Mouse (Mus musculus) liver, embryonic 15.5 days (tissue): ENCODE measurements around the gene Adgre5. TPM values are rescaled to one million over a fixed set of nuclear protein-coding genes. Genes with fewer than 3 reads are reported as not detected.
A peak's percentile ranks its signal among the peaks of the same experiment; 100 is the strongest.

Source experiments
- ATAC-seq: fragments of 200-750 bp; cut with Nextera tagmentation; 2 replicates; pipeline ENCODE4 v1.8.0; 2017; ENCODE audit warnings: moderate number of reproducible peaks, mild to moderate bottlenecking, moderate library complexity; ENCODE audit not compliant: insufficient read depth
- H3K27ac ChIP-seq: fragments of 300-500 bp; sonication (generic); replicated peaks from 2 replicates; pipeline ENCODE4 v1.5.1; 2015; ENCODE audit warnings: mild to moderate bottlenecking, inconsistent platforms
- H3K27me3 ChIP-seq: fragments of 300-500 bp; sonication (generic); 2 replicates; pipeline ENCODE4 v1.6.1; 2015; ENCODE audit warnings: mild to moderate bottlenecking, inconsistent platforms
- H3K36me3 ChIP-seq: fragments of 300-500 bp; sonication (generic); replicated peaks from 2 replicates; pipeline ENCODE4 v1.6.1; 2015; ENCODE audit warnings: moderate library complexity, mild to moderate bottlenecking, inconsistent platforms
- H3K4me1 ChIP-seq: fragments of 300-500 bp; sonication (generic); replicated peaks from 2 replicates; pipeline ENCODE4 v1.6.1; 2015; ENCODE audit warnings: inconsistent platforms
- H3K4me2 ChIP-seq: fragments of 300-500 bp; sonication (generic); 2 replicates; pipeline ENCODE4 v1.6.1; 2015; ENCODE audit warnings: moderate library complexity, mild to moderate bottlenecking, inconsistent platforms
- H3K4me3 ChIP-seq: fragments of 300-500 bp; sonication (generic); replicated peaks from 2 replicates; pipeline ENCODE4 v1.5.1; 2015; ENCODE audit warnings: mild to moderate bottlenecking, inconsistent platforms
- H3K9ac ChIP-seq: fragments of 300-500 bp; sonication (generic); 2 replicates; pipeline ENCODE4 v1.6.1; 2015; ENCODE audit warnings: moderate library complexity, mild to moderate bottlenecking, inconsistent platforms
- H3K9me3 ChIP-seq: fragments of 300-500 bp; sonication (generic); replicated peaks from 2 replicates; pipeline ENCODE4 v1.6.1; 2016; ENCODE audit warnings: inconsistent platforms
- WGBS: fragments of 180-500 bp; shearing (Covaris S2); methylation state at CpG from one replicate; pipeline ENCODE4 v1.1.7; 2015; ENCODE audit warnings: mixed read lengths; ENCODE audit not compliant: insufficient replicate concordance; 5-methylcytosine and 5-hydroxymethylcytosine counted together
- polyA plus RNA-seq: library from polyadenylated mRNA; unstranded; fragments of >200 nt; fragmentation: Nextera tagmentation; extraction: Ambion mirVana; gene quantifications from 2 replicates; pipeline ENCODE4 v1.2.1, GENCODE M21; 2015

Adgre5 gene
- polyA plus RNA-seq, 1 experiment from 2014 or later: 13.4 TPM

GRCm38 (mm10) chr8:83754149-83754548 is 13.0 kb upstream of the Adgre5 start:
- 52% methylated on average over 2 of the region's 3 CpGs for WGBS

GRCm38 (mm10) chr8:83749265-83749664 is 8.1 kb upstream of the Adgre5 start:
- no peak overlapping the region for H3K4me2 ChIP-seq
- no peak overlapping the region for H3K9ac ChIP-seq
- H3K27me3 ChIP-seq: peaks cover 30% of the 10 kb centered on the region
- no peak for ATAC-seq
- H3K36me3 ChIP-seq: no peaks in the 10 kb centered on the region
- 0 out of 2 replicates have a peak, but pooled peaks cover 18% of the 10 kb centered on the region for H3K4me1 ChIP-seq
- no peak overlapping the region for H3K27ac ChIP-seq
- no peaks in the 10 kb centered on the region for H3K9me3 ChIP-seq
- no peak overlapping the region for H3K4me3 ChIP-seq
- 71% methylated on average over 9 of the region's 9 CpGs for WGBS

More at GRCm38 (mm10) chr8:83754149-83754548, 13.0 kb upstream of the Adgre5 start:
- peaks cover 7% of the 10 kb centered on the region for H3K27me3 ChIP-seq
- no peak overlapping the region for H3K9ac ChIP-seq
- no peaks in the 10 kb centered on the region for H3K9me3 ChIP-seq
- ATAC-seq: no peak
- no peak overlapping the region for H3K27ac ChIP-seq
- H3K4me3 ChIP-seq: no peak overlapping the region
- no peak overlapping the region for H3K4me2 ChIP-seq
- H3K4me1 ChIP-seq: 0 out of 2 replicates have a peak, but pooled peaks cover 1% of the 10 kb centered on the region
- H3K36me3 ChIP-seq: no peaks in the 10 kb centered on the region

- H3K36me3 ChIP-seq: no peaks in the 10 kb centered on the region
- H3K4me3 ChIP-seq: no peak overlapping the region
- 0 out of 2 replicates have a peak, but pooled peaks cover 18% of the 10 kb centered on the region for H3K4me1 ChIP-seq
- 9% methylated on average over 3 of the region's 3 CpGs for WGBS
- peak; percentile 51 for ATAC-seq
- no peak overlapping the region for H3K4me2 ChIP-seq
- H3K9me3 ChIP-seq: no peaks in the 10 kb centered on the region
- peaks cover 30% of the 10 kb centered on the region for H3K27me3 ChIP-seq
- no peak overlapping the region for H3K9ac ChIP-seq
- H3K27ac ChIP-seq: no peak overlapping the region
Measured at GRCm38 (mm10) chr8:83748708-83749107, 7.6 kb upstream of the Adgre5 start.

GRCm38 (mm10) chr8:83747661-83748346 is 6.7 kb upstream of the Adgre5 start:
- no peak overlapping the region for H3K9ac ChIP-seq
- peak overlapping the region; percentile 59 for H3K4me2 ChIP-seq
- H3K9me3 ChIP-seq: no peaks in the 10 kb centered on the region
- peak overlapping the region; percentile 29 for H3K4me3 ChIP-seq
- peaks cover 21% of the 10 kb centered on the region for H3K4me1 ChIP-seq
- 0 out of 2 replicates have a peak overlapping the region, but pooled peaks have one; percentile 59 for H3K27ac ChIP-seq
- no peaks in the 10 kb centered on the region for H3K36me3 ChIP-seq
- peak; percentile 63 for ATAC-seq
- peaks cover 30% of the 10 kb centered on the region for H3K27me3 ChIP-seq
- under 1% methylated on average over 27 of the region's 28 CpGs for WGBS

- Histone ChIP-seq H3K27me3 (peaks cover 33% of the 10 kb centered on the region), H3K4me3 (no peak overlapping the region), H3K9me3 (no peaks in the 10 kb centered on the region), H3K36me3 (no peaks in the 10 kb centered on the region), H3K27ac (no peak overlapping the region), H3K4me1 (peaks cover 55% of the 10 kb centered on the region), H3K4me2 (no peak overlapping the region), H3K9ac (no peak overlapping the region)
- WGBS: 54% methylated on average over 4 of the region's 4 CpGs
- ATAC-seq: no peak
Measured at GRCm38 (mm10) chr8:83744070-83744469, 2.9 kb upstream of the Adgre5 start.

- Histone ChIP-seq H3K27ac (no peak overlapping the region), H3K27me3 (peaks cover 22% of the 10 kb centered on the region), H3K4me1 (peaks cover 55% of the 10 kb centered on the region), H3K9me3 (no peaks in the 10 kb centered on the region), H3K4me3 (no peak overlapping the region), H3K4me2 (no peak overlapping the region), H3K9ac (no peak overlapping the region), H3K36me3 (no peaks in the 10 kb centered on the region)
- ATAC-seq: no peak
- 49% methylated on average over 6 of the region's 6 CpGs for WGBS
Measured at GRCm38 (mm10) chr8:83742968-83743367, 1.8 kb upstream of the Adgre5 start.

- no peak overlapping the region for H3K9ac ChIP-seq
- ATAC-seq: no peak
- peak overlapping the region; percentile 76 for H3K4me2 ChIP-seq
- H3K36me3 ChIP-seq: no peaks in the 10 kb centered on the region
- no peaks in the 10 kb centered on the region for H3K9me3 ChIP-seq
- peaks cover 13% of the 10 kb centered on the region for H3K27me3 ChIP-seq
- peak overlapping the region; percentile 57 for H3K4me3 ChIP-seq
- peak overlapping the region; percentile 72 for H3K27ac ChIP-seq
- H3K4me1 ChIP-seq: peaks cover 59% of the 10 kb centered on the region
- WGBS: 58% methylated on average over 19 of the region's 19 CpGs
Measured at GRCm38 (mm10) chr8:83741849-83742655, 926 bp upstream of the Adgre5 start.

GRCm38 (mm10) chr8:83740586-83740975 is 545 bp downstream of the Adgre5 start:
- 7% methylated on average over 3 of the region's 3 CpGs for WGBS
- Histone ChIP-seq H3K9ac (peak overlapping the region; percentile 35; the same call in 1 of the 2 replicates), H3K4me2 (peak overlapping the region; percentile 76), H3K4me1 (peaks cover 59% of the 10 kb centered on the region), H3K27ac (peak overlapping the region; percentile 72), H3K36me3 (no peaks in the 10 kb centered on the region), H3K4me3 (peak overlapping the region; percentile 57), H3K9me3 (no peaks in the 10 kb centered on the region), H3K27me3 (peaks cover 12% of the 10 kb centered on the region)
- ATAC-seq: no peak

GRCm38 (mm10) chr8:83739711-83740468 is 1.2 kb downstream of the Adgre5 start:
- Histone ChIP-seq H3K27me3 (peaks cover 12% of the 10 kb centered on the region), H3K4me2 (peak overlapping the region; percentile 76), H3K4me3 (peak overlapping the region; percentile 57), H3K36me3 (no peaks in the 10 kb centered on the region), H3K27ac (peak overlapping the region; percentile 72), H3K4me1 (peaks cover 59% of the 10 kb centered on the region), H3K9me3 (no peaks in the 10 kb centered on the region), H3K9ac (no peak overlapping the region)
- no peak for ATAC-seq
- whole genome bisulfite sequencing: 16% methylated on average over 8 of the region's 8 CpGs

- Histone ChIP-seq H3K4me3 (peak overlapping the region; percentile 57), H3K36me3 (no peaks in the 10 kb centered on the region), H3K9me3 (no peaks in the 10 kb centered on the region), H3K4me1 (peaks cover 59% of the 10 kb centered on the region), H3K27me3 (peaks cover 12% of the 10 kb centered on the region), H3K9ac (no peak overlapping the region), H3K4me2 (peak overlapping the region; percentile 76), H3K27ac (peak overlapping the region; percentile 72; the same call in 1 of the 2 replicates)
- WGBS: 69% methylated on average over 10 of the region's 10 CpGs
- ATAC-seq: no peak
Measured at GRCm38 (mm10) chr8:83738949-83739710, 2.0 kb downstream of the Adgre5 start.
